Mouse (Mus musculus): ENCODE measurements around the gene Rapgef3.

- no peak for TF ChIP-seq POLR2A (IDR thresholded peaks at IDR 0.05; ENCODE audit: insufficient read depth, low read depth, low read length)
- no peak for TF ChIP-seq CTCF (IDR thresholded peaks at IDR 0.05; ENCODE audit: insufficient read depth, low read depth, low read length)
Observed at GRCm38 (mm10) chr15:97795559-97796235, 27.9 kb upstream of the Rapgef3 start.
